Mouse (Mus musculus) B cell, adult 62 days (primary cell): ENCODE data around the gene Sez6l. TPM values are rescaled to one million over a fixed set of nuclear protein-coding genes. Genes with fewer than 3 reads are reported as not detected.

Source experiments
- total RNA-seq: library from RNA; stranded (reverse); gene quantifications from 4 replicates; pipeline ENCODE4 v1.2.4, GENCODE M21; 2023

The Sez6l gene
- total RNA-seq: not detected in 4 replicates

DNA sequence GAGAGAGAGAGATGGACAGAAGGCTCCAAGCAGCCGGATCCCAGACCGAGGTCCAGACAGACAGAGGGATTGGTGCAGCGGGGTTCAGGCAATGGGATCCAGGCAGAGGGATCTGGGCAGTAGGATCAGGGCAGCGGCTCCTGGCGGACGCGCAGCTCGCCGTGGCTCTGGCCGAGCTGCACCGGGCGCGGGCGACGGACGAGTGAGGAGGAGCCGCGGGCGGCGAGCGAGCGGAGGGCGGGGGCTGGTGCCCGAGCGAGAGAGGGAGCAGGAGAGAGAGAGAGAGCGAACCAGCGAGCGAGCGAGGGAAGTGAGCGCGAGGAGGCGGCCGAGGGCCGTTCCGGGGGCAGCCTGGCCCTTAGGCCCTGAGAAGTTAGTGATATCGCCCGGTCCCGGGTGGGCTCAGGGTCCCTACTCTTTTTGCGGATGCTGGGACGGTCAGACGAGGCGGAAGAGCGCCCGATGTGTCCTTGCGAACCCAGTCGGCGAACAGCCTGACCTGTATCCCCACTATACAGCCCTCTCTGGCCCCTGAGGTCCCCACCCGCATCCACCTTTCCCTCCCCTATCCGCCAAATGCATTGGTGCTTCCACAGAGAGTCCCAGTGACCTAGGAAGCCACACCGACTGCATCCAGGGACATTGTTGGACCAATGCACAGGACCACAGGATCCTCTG, at the start of gene Sez6l:
Gene Sez6l, minus strand, starts transcription at position 193 of the 678 bp plus-strand sequence.

DNA sequence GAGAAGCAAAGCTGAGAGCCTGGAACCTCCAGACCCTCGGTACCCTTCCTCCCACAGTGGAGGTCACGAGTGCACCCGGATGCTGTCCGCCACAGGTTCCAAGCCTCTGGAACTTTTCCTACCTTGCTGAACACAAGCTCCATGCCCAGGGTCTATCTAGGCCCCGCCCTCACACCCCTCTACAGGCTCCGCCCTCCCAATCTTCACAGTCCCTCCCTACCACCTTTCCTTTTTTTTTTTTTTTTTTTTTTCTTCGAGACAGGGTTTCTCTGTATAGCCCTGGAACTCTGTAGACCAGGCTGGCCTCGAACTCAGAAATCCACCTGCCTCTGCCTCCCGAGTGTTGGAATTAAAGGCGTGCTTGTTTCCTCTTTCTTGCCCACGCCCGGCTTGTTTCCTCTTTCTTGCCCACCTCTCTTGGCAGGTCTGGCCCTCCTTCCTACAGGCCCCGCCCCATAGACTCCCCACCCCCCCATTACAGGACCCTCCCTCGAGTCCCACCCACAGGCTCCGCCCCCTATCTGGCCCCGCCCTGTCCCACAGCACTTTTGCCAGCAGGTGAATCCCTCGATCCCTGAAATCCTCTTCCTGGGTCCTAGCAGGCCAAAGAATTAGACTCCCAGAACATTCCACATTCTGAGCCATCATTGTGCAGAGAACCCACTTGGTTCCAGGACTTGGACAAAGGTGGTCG, 128.1 kb downstream of the Sez6l start, which contains the start of gene Gm6588:
Gene Gm6588, plus strand, starts transcription at position 680 of the 694 bp plus-strand sequence.

GRCm38 (mm10) chr5:112394779-112395443, 182.1 kb downstream of the Sez6l start, which contains the start of gene Asphd2:
TSS of gene Asphd2 (minus strand) at chr5:112394866.

Other genes with a start within 250 kb of the Sez6l start
- gene Srrd, start 234.1 kb downstream of the Sez6l start, total RNA-seq: 53.7 to 67.4 TPM (median 61.8 TPM) in 4 replicates
- gene Hps4, start 234.1 kb downstream of the Sez6l start, total RNA-seq: 25.6 to 33.8 TPM (median 32.5 TPM) in 4 replicates
- gene Gm6583, start 221.2 kb downstream of the Sez6l start, total RNA-seq: not detected in 4 replicates
- not detected in 4 replicates for gene Asphd2, start 182.3 kb downstream of the Sez6l start, total RNA-seq
- not detected in 4 replicates for gene Gm6588, start 127.8 kb downstream of the Sez6l start, total RNA-seq